Comparison of ENCODE assay signal across 9 mouse cellular contexts in the genomic region with DNA sequence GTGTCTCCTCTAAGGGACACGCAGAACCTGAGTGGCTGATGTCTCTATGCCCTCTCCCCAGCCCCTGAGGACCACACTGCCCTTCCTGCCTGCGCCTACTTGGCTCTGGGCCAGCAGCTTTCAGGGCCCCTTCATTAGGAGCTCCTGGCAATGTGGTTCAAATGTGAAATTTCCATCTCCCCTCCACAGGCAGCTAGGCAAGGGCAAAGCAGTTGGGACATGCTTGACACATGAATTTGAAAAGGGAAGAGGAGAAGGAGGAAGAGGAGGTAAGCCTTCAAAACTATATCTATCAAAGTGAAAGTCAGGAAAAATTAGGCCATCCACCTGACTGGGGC.
A peak's percentile ranks its signal among the peaks of the same experiment; 100 is the strongest.
DNase-seq lines count a peak whose midpoint lies in the region; ATAC-seq and TF ChIP-seq lines count a peak whose summit lies in the region.
"Had no signal": no experiment of that assay in that cellular context is flagged by ENCODE, and none has a peak within 500 bp of the region (broad histone marks: within the 10 kb centered on the region; RNA-seq: fewer than 3 reads in every experiment).

No protein-coding gene starts in this region.

- H3K9ac ChIP-seq in embryonic facial prominence, embryonic 15.5 days = no peak overlapping the region

- no peaks in the 10 kb centered on the region for H3K27me3 ChIP-seq in embryonic facial prominence, embryonic 15.5 days

- WGBS in lung, adult 2 months = 17% methylated on average over 2 of the region's 2 CpGs
- WGBS in embryonic facial prominence, embryonic 15.5 days = 39% methylated on average over 2 of the region's 2 CpGs

- TF ChIP-seq POLR2A in lung, adult 2 months (IDR thresholded peaks at IDR 0.05; ENCODE audit: borderline replicate concordance, extremely low read depth, low read depth, low read length) = no peak

- H3K9me3 ChIP-seq in embryonic facial prominence, embryonic 15.5 days (replicated peaks) = no peaks in the 10 kb centered on the region
- H3K9me3 ChIP-seq: heart, embryonic 10.5 days had no signal

- no peak overlapping the region for H3K27ac ChIP-seq in embryonic facial prominence, embryonic 15.5 days (replicated peaks)
- H3K27ac ChIP-seq: heart, embryonic 10.5 days had no signal

- H3K4me2 ChIP-seq in embryonic facial prominence, embryonic 15.5 days (replicated peaks) = peak overlapping the region; percentile 8; the same call in 1 of the 2 replicates

- no peak for ATAC-seq in embryonic facial prominence, embryonic 15.5 days (ENCODE audit: insufficient number of reproducible peaks, low FRiP score, low TSS enrichment, low read depth)

- no peak for TF ChIP-seq CTCF in lung, adult 2 months (IDR thresholded peaks at IDR 0.05; ENCODE audit: insufficient read depth, low read length)

- no peaks in the 10 kb centered on the region for H3K36me3 ChIP-seq in embryonic facial prominence, embryonic 15.5 days
- H3K36me3 ChIP-seq: heart, embryonic 10.5 days had no signal

- peaks cover 11% of the 10 kb centered on the region for H3K4me1 ChIP-seq in lung, adult 2 months (ENCODE audit: control insufficient read depth, insufficient read depth, low read length)
- H3K4me1 ChIP-seq in embryonic facial prominence, embryonic 15.5 days = peaks cover 11% of the 10 kb centered on the region

- H3K4me3 ChIP-seq in lung, adult 2 months (replicated peaks; ENCODE audit: extremely low read depth, low read depth, low read length) = peak overlapping the region; percentile 41
- no peak overlapping the region for H3K4me3 ChIP-seq in embryonic facial prominence, embryonic 15.5 days (replicated peaks)
- H3K4me3 ChIP-seq: heart, embryonic 10.5 days had no signal

- DNase-seq in adrenal gland, postnatal 14 days = peak; percentile 37
- no peak for DNase-seq in adrenal gland, postnatal 25 days
- DNase-seq in lung, adult 2 months = peak; percentile 17
- DNase-seq in lung, postnatal 25 days (ENCODE audit: low spot score) = no peak
- DNase-seq in lung, postnatal 36 days = peak; percentile 23
- DNase-seq in spleen, postnatal 36 days (ENCODE audit: low spot score in 2 of 2) = no peak
- DNase-seq in urinary bladder, postnatal 4 days (ENCODE audit: low spot score in 2 of 2) = no peak

Comparison
In these comparisons a context has a peak if more than half of its experiments do, and no peak if none do; other contexts are left out.
1. DNase-seq: peak in adrenal gland, postnatal 14 days (single experiment), lung, adult 2 months (single experiment) and lung, postnatal 36 days (single experiment); none in adrenal gland, postnatal 25 days (single experiment), lung, postnatal 25 days (single experiment), spleen, postnatal 36 days (0 of 2) and urinary bladder, postnatal 4 days (0 of 2).